Mouse (Mus musculus): ENCODE data around the gene Slu7. TPM values are rescaled to one million over a fixed set of nuclear protein-coding genes. Genes with fewer than 3 reads are reported as not detected.

Slu7 gene
- polyA plus RNA-seq, 1 experiment from 2014 or later, result 60.8 TPM

GRCm38 (mm10) chr11:43483122-43483792 is 49.7 kb downstream of the Slu7 start:
- H3K4me2 ChIP-seq (ENCODE audit: low read depth, low read length, severe bottlenecking), result no peak overlapping the region
- no peak overlapping the region for H3K9ac ChIP-seq (ENCODE audit: low read length)
- H3K9me3 ChIP-seq (ENCODE audit: control insufficient read depth, low read length), result no peaks in the 10 kb centered on the region
- WGBS, result 65% methylated on average over 6 of the region's 6 CpGs
- no peaks in the 10 kb centered on the region for H3K27me3 ChIP-seq (ENCODE audit: control insufficient read depth, insufficient read depth, low read length)
- H3K36me3 ChIP-seq (ENCODE audit: control insufficient read depth, insufficient read depth, low read length), result no peaks in the 10 kb centered on the region
- ATAC-seq (replicated peaks; ENCODE audit: low FRiP score) (no peak), DNase-seq (ENCODE audit: low spot score) (peak; percentile 32)
- no peak overlapping the region for H3K27ac ChIP-seq (ENCODE audit: low read depth, low read length)
- no peak overlapping the region for H3K4me3 ChIP-seq (ENCODE audit: low read depth, low read length)
- H3K4me1 ChIP-seq (replicated peaks; ENCODE audit: control insufficient read depth, insufficient read depth, low read length), result no peaks in the 10 kb centered on the region

- H3K9ac ChIP-seq (ENCODE audit: low read length), result no peak overlapping the region
- no peaks in the 10 kb centered on the region for H3K4me1 ChIP-seq (replicated peaks; ENCODE audit: control insufficient read depth, insufficient read depth, low read length)
- no peak overlapping the region for H3K4me2 ChIP-seq (ENCODE audit: low read depth, low read length, severe bottlenecking)
- no peaks in the 10 kb centered on the region for H3K9me3 ChIP-seq (ENCODE audit: control insufficient read depth, low read length)
- no peak for DNase-seq (ENCODE audit: low spot score)
- H3K27me3 ChIP-seq (ENCODE audit: control insufficient read depth, insufficient read depth, low read length), result no peaks in the 10 kb centered on the region
- H3K4me3 ChIP-seq (ENCODE audit: low read depth, low read length), result no peak overlapping the region
- H3K36me3 ChIP-seq (ENCODE audit: control insufficient read depth, insufficient read depth, low read length), result no peaks in the 10 kb centered on the region
- ATAC-seq (replicated peaks; ENCODE audit: low FRiP score), result no peak
- 88% methylated on average over 4 of the region's 4 CpGs for WGBS
- H3K27ac ChIP-seq (ENCODE audit: low read depth, low read length), result no peak overlapping the region
Measured at GRCm38 (mm10) chr11:43484057-43484456, 50.5 kb downstream of the Slu7 start.

GRCm38 (mm10) chr11:43484652-43485051 is 51.1 kb downstream of the Slu7 start:
- Histone ChIP-seq H3K27me3 (ENCODE audit: control insufficient read depth, insufficient read depth, low read length) (no peaks in the 10 kb centered on the region), H3K36me3 (ENCODE audit: control insufficient read depth, insufficient read depth, low read length) (no peaks in the 10 kb centered on the region), H3K4me3 (ENCODE audit: low read depth, low read length) (no peak overlapping the region), H3K4me1 (replicated peaks; ENCODE audit: control insufficient read depth, insufficient read depth, low read length) (no peaks in the 10 kb centered on the region), H3K27ac (ENCODE audit: low read depth, low read length) (no peak overlapping the region), H3K9me3 (ENCODE audit: control insufficient read depth, low read length) (no peaks in the 10 kb centered on the region), H3K4me2 (ENCODE audit: low read depth, low read length, severe bottlenecking) (no peak overlapping the region), H3K9ac (ENCODE audit: low read length) (no peak overlapping the region)
- 46% methylated on average over 11 of the region's 11 CpGs for WGBS
- peak; percentile 33; the same call in 1 of the 2 replicates for ATAC-seq (replicated peaks; ENCODE audit: low FRiP score)
- peak; percentile 52 for DNase-seq (ENCODE audit: low spot score)

- DNase-seq (ENCODE audit: low spot score) (peak; percentile 16), ATAC-seq (replicated peaks; ENCODE audit: low FRiP score) (no peak)
- H3K4me2 ChIP-seq (ENCODE audit: low read depth, low read length, severe bottlenecking), result no peak overlapping the region
- no peaks in the 10 kb centered on the region for H3K9me3 ChIP-seq (ENCODE audit: control insufficient read depth, low read length)
- H3K4me3 ChIP-seq (ENCODE audit: low read depth, low read length), result no peak overlapping the region
- 93% methylated on average over 9 of the region's 9 CpGs for WGBS
- no peak overlapping the region for H3K27ac ChIP-seq (ENCODE audit: low read depth, low read length)
- H3K36me3 ChIP-seq (ENCODE audit: control insufficient read depth, insufficient read depth, low read length), result no peaks in the 10 kb centered on the region
- no peaks in the 10 kb centered on the region for H3K27me3 ChIP-seq (ENCODE audit: control insufficient read depth, insufficient read depth, low read length)
- H3K4me1 ChIP-seq (replicated peaks; ENCODE audit: control insufficient read depth, insufficient read depth, low read length), result no peaks in the 10 kb centered on the region
- H3K9ac ChIP-seq (ENCODE audit: low read length), result no peak overlapping the region
Measured at GRCm38 (mm10) chr11:43485855-43486254, 52.3 kb downstream of the Slu7 start.

GRCm38 (mm10) chr11:43492663-43493062 is 59.1 kb downstream of the Slu7 start:
- H3K4me1 ChIP-seq (replicated peaks; ENCODE audit: control insufficient read depth, insufficient read depth, low read length), result no peaks in the 10 kb centered on the region
- H3K9me3 ChIP-seq (ENCODE audit: control insufficient read depth, low read length), result no peaks in the 10 kb centered on the region
- ATAC-seq (replicated peaks; ENCODE audit: low FRiP score) (peak; percentile 50; the same call in 1 of the 2 replicates), DNase-seq (ENCODE audit: low spot score) (peak; percentile 87)
- no peaks in the 10 kb centered on the region for H3K27me3 ChIP-seq (ENCODE audit: control insufficient read depth, insufficient read depth, low read length)
- no peak overlapping the region for H3K27ac ChIP-seq (ENCODE audit: low read depth, low read length)
- no peak overlapping the region for H3K4me3 ChIP-seq (ENCODE audit: low read depth, low read length)
- 33% methylated on average over 7 of the region's 7 CpGs for WGBS
- no peaks in the 10 kb centered on the region for H3K36me3 ChIP-seq (ENCODE audit: control insufficient read depth, insufficient read depth, low read length)
- H3K4me2 ChIP-seq (ENCODE audit: low read depth, low read length, severe bottlenecking), result no peak overlapping the region
- no peak overlapping the region for H3K9ac ChIP-seq (ENCODE audit: low read length)

- H3K4me3 ChIP-seq (ENCODE audit: low read depth, low read length), result no peak overlapping the region
- no peaks in the 10 kb centered on the region for H3K27me3 ChIP-seq (ENCODE audit: control insufficient read depth, insufficient read depth, low read length)
- no peak overlapping the region for H3K27ac ChIP-seq (ENCODE audit: low read depth, low read length)
- H3K4me1 ChIP-seq (replicated peaks; ENCODE audit: control insufficient read depth, insufficient read depth, low read length), result no peaks in the 10 kb centered on the region
- ATAC-seq (replicated peaks; ENCODE audit: low FRiP score) (peak; percentile 85), DNase-seq (ENCODE audit: low spot score) (peak; percentile 89)
- no peaks in the 10 kb centered on the region for H3K9me3 ChIP-seq (ENCODE audit: control insufficient read depth, low read length)
- WGBS, result 23% methylated on average over 6 of the region's 6 CpGs
- no peak overlapping the region for H3K4me2 ChIP-seq (ENCODE audit: low read depth, low read length, severe bottlenecking)
- H3K36me3 ChIP-seq (ENCODE audit: control insufficient read depth, insufficient read depth, low read length), result no peaks in the 10 kb centered on the region
- H3K9ac ChIP-seq (ENCODE audit: low read length), result 0 out of 2 replicates have a peak overlapping the region, but pooled peaks have one; percentile 12
Measured at GRCm38 (mm10) chr11:43493815-43494409, 60.4 kb downstream of the Slu7 start.

GRCm38 (mm10) chr11:43495037-43495436 is 61.5 kb downstream of the Slu7 start:
- ATAC-seq (replicated peaks; ENCODE audit: low FRiP score) (0 out of 2 replicates have a peak, but pooled peaks have one; percentile 14), DNase-seq (ENCODE audit: low spot score) (peak; percentile 61)
- Histone ChIP-seq H3K36me3 (ENCODE audit: control insufficient read depth, insufficient read depth, low read length) (no peaks in the 10 kb centered on the region), H3K4me1 (replicated peaks; ENCODE audit: control insufficient read depth, insufficient read depth, low read length) (no peaks in the 10 kb centered on the region), H3K9me3 (ENCODE audit: control insufficient read depth, low read length) (no peaks in the 10 kb centered on the region), H3K9ac (ENCODE audit: low read length) (no peak overlapping the region), H3K27ac (ENCODE audit: low read depth, low read length) (no peak overlapping the region), H3K4me3 (ENCODE audit: low read depth, low read length) (no peak overlapping the region), H3K27me3 (ENCODE audit: control insufficient read depth, insufficient read depth, low read length) (no peaks in the 10 kb centered on the region), H3K4me2 (ENCODE audit: low read depth, low read length, severe bottlenecking) (no peak overlapping the region)
- WGBS, result 48% methylated on average over 8 of the region's 8 CpGs

- no peak overlapping the region for H3K9ac ChIP-seq (ENCODE audit: low read length)
- H3K27ac ChIP-seq (ENCODE audit: low read depth, low read length), result no peak overlapping the region
- no peak overlapping the region for H3K4me3 ChIP-seq (ENCODE audit: low read depth, low read length)
- DNase-seq (ENCODE audit: low spot score), result no peak
- no peaks in the 10 kb centered on the region for H3K36me3 ChIP-seq (ENCODE audit: control insufficient read depth, insufficient read depth, low read length)
- no peaks in the 10 kb centered on the region for H3K9me3 ChIP-seq (ENCODE audit: control insufficient read depth, low read length)
- no peaks in the 10 kb centered on the region for H3K27me3 ChIP-seq (ENCODE audit: control insufficient read depth, insufficient read depth, low read length)
- H3K4me1 ChIP-seq (replicated peaks; ENCODE audit: control insufficient read depth, insufficient read depth, low read length), result no peaks in the 10 kb centered on the region
- WGBS, result 82% methylated on average over 3 of the region's 3 CpGs
- no peak overlapping the region for H3K4me2 ChIP-seq (ENCODE audit: low read depth, low read length, severe bottlenecking)
- no peak for ATAC-seq (replicated peaks; ENCODE audit: low FRiP score)
Measured at GRCm38 (mm10) chr11:43495532-43495931, 62.0 kb downstream of the Slu7 start.
